Mouse (Mus musculus) lung, postnatal 25 days (tissue): ENCODE data around the gene Xkr7.

Experiments
- DNase-seq: peaks from one replicate; pipeline ENCODE4 v3.0.0; 2022; ENCODE audit warnings: low spot score

Gene Xkr7

DNA sequence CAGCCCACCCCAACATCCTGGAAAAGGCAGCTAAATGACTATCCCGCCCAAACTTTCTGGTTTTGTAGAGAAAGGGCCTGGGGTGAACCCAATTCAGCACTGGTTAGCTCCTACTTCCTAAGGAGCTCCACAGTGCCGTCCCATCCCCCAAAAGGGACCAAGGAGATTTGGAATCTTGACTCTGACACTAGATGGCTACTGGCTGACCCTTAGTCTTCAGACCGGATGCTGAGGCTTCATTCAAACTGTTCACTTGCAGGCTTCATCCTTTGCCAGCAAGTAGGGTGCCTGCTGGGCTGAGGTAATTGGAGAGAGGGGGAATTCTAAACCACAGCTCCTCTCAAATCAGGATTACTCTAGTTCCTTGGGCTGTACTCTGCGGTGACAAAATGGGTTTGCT is 1.3 kb downstream of the Xkr7 start:
- no peak for DNase-seq

DNA sequence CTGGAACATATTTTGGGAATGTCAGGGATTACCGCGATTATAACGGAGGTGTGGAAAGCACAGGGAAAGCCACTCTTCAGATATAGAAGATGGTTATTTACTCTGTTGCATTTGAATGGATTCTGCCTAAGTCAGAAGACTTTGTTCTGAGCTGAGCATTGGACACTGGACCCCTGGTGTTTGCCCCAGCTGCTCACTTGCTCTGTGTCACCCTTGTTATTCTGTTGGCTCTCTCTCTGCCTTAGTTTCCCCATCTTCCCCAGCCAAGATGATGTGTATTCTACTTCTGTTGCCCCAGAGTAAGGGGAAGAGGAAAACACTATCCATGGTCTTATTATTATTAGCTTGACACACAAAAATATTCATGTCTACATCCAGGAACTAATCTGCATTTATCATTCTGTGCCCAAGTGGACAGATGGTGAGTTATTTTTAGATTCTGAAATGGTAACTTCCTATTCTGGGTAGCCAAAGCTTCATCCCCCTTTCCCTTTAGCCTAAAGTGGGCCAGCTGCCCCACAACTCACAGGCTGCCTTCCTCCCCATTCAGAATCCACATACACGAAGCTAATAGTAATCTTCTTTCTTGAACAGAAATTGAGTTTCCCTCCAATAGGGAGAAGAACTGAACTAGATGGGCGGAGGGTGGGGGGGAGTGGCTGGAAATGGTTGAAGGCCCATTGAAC is 2.0 kb downstream of the Xkr7 start:
- no peak for DNase-seq

DNA sequence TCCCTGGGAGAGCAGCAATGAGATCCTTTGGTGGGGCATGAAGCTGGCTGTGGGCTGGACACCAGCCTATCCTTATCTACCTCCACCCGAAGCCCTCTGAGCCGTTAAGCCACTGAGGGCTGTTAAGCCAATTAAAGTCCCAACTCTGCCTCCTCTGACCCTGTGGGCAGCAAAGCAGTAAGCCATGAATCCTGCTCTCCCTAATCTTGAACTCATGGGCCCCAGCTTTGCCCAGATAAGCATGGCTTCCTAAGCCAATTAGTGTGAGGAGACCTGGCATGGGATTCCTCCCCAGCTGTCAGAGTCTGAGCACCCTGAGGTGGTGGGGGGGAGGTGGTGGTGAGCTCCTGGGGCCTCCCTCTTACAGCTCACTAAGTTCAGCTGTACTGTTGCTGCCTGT is 5.0 kb downstream of the Xkr7 start:
- DNase-seq, result no peak

- DNase-seq, result no peak
Measured at GRCm38 (mm10) chr2:153043886-153044285, 12.2 kb downstream of the Xkr7 start.

DNA sequence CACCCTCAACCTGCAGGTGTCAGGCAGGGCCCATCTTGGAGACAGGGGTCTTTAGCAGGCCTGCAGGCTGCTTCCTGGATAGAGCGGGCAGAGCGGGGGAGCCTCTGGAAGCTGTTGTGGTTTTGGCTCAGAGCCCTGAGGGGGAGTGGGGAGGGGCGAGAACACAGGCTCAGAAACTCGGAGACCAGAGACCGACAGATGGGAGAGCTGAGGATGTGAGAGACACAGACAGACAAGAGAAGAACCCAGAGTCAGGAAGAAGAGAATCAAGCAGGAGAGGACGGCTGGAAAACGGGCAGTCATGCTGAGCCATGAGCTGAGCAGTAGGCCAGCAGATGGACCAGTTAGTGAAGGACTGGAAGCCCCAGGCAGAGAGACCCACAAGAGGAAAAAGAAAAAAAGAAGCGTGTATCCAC is 14.2 kb downstream of the Xkr7 start:
- no peak for DNase-seq

GRCm38 (mm10) chr2:153047828-153048465 is 16.3 kb downstream of the Xkr7 start:
- peak; percentile 69 for DNase-seq

DNA sequence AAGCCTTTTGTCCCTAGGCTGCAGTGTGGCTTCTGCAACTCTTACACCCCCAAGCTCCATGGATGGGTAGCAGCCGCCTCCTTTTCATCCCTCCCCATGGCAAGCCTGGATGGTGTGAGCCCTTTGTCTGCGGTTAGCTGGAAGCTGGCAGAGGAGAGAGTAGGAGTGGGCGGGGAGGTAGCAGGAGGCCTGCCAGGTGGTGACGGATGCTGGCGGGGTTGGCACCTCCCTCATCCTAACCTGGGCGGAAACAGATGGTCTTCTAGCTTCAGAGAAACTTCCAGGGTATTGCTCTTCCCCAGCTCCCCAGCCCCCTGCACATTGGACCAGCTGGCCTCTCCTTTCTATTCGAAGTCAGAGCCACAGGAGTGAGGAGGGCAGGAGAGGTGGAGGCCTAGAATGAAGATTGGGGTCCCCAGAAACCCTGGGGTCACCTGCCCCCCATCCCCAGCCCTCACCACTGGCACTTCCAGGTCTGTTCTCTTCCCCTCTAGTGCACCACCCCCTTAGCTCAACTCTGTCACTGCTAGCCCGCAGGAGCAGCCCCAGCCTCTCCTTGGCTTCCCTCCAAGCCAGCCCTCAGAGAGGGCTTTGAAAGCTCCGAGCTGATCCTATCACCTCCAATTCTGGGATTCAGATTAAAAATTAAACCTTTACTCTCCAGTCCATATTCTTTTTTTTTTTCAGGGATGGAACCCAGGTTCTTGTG is 17.8 kb downstream of the Xkr7 start:
- DNase-seq, result no peak

GRCm38 (mm10) chr2:153049997-153050358 is 18.3 kb downstream of the Xkr7 start:
- DNase-seq, result no peak

DNA sequence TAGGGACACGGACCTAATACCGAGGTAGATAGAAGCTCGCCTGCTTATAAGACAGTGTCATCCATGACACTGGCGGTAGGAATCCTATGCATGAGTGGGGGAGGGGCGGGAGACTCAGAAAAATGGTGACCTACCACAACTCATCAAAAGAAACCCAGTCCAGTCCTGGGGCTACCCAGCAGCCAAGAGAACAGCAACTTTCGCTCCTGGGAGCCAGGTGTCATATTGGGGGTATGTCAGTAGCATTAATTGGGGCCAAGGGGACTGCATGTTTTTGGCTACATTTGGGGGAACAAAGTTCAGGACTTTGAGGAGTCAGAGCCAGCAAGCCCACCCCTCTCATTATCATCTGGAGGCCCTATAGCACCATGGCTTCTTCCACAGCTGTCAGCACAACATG is 19.4 kb downstream of the Xkr7 start:
- DNase-seq, result no peak

GRCm38 (mm10) chr2:153051537-153051936 is 19.9 kb downstream of the Xkr7 start:
- DNase-seq, result no peak

- DNase-seq, result no peak
Measured at GRCm38 (mm10) chr2:153052700-153053351, 21.2 kb downstream of the Xkr7 start.

DNA sequence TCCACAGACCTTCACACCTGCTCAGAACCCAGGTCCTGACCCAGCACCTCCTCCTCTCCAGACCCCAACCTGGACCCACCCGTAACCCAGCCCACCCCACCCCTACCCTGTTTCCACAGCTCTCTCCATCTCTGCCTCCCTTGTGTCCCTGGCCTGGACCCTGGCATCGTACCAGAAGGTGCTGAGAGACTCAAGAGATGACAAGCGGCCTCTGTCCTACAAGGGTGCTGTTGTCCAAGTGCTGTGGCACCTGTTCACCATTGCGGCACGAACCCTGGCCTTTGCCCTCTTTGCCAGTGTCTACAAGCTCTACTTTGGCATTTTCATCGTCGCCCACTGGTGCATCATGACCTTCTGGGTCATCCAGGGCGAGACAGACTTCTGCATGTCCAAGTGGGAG is 22.2 kb downstream of the Xkr7 start:
- DNase-seq, result no peak

DNA sequence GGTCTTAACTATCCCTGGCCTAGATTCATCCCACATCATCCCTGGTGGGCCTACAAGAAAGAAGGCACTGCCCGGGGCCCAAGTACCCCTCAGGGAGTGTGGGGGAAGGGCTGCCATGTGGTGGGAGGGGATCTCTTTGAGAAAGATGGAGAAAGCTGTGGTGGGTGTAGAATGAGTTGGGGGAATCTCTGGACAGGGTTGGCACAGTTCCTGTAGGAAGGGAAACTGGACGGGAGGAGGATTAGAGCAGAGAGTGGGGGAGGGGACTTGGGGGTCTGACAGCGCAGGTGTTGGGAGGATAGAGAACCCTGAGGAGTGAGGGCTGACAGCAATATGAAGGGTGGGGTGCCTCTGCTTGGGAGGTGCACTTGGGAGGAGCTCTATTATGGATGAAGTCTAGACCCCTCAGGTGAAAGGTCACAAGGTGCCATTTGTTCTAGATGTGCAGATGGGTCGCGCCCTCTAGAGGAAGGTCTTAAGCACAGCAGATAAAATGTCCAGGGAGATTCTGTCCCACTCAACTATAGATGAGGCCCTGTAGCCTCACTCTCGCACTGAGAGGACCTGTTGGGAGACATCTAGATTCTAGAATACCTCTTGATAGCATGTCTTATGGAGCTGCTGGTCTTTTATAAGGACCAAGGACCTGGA is 23.7 kb downstream of the Xkr7 start:
- DNase-seq, result no peak

- DNase-seq, result no peak
Measured at GRCm38 (mm10) chr2:153058365-153058764, 26.7 kb downstream of the Xkr7 start.

DNA sequence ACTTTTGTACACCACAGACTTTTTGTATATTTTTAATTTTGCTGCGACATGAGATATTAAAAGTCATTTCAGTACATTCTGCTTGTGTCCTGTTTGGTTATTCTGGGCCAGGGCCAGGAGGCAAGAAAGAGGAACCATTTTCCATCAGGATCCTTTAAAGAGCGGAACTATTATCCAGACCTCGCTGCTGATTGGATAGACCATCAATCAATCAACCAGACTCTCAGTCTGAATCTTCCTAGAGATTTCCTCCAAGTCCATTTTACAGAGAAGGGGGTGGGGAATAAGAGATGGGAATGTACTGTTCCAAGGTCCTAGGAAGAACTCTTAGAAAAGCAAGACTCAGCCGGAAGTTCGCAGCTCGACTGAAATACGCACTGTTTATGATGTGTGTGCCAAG is 28.6 kb downstream of the Xkr7 start:
- DNase-seq, result peak; percentile 16

GRCm38 (mm10) chr2:153063394-153063793 is 31.7 kb downstream of the Xkr7 start:
- DNase-seq, result no peak

- peak; percentile 17 for DNase-seq
Measured at GRCm38 (mm10) chr2:153064190-153064970, 32.7 kb downstream of the Xkr7 start.

- peak; percentile 83 for DNase-seq
Measured at GRCm38 (mm10) chr2:153065747-153066508, 34.3 kb downstream of the Xkr7 start, which contains the start of gene Ccm2l. Gene Ccm2l (plus strand): TSS chr2:153065955.

DNA sequence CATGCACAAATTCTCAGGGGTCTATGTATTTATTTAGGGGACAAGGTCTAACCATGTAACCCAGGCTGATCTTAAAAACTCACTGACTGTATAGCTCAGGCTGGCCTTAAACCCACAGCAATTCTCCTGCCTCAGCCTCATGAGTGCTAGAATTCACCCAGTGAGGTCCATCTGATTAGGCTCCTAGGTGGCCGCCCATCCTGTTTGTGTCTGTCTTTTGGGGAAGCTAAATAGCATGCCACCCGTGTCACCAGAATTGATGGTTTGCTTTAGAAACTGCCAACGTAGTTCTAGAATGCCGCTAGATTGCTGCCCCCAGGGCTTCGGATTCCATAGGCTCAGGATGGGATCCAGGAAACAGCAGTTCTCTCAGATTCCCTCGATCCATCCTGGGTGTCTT is 35.3 kb downstream of the Xkr7 start:
- no peak for DNase-seq

- DNase-seq, result peak; percentile 22
Measured at GRCm38 (mm10) chr2:153070762-153071490, 39.3 kb downstream of the Xkr7 start.
